Mouse (Mus musculus) heart, postnatal 0 days (tissue): ENCODE data around the gene Aldh1a7. TPM values are rescaled to one million over a fixed set of nuclear protein-coding genes. Genes with fewer than 3 reads are reported as not detected.
A peak's percentile ranks its signal among the peaks of the same experiment; 100 is the strongest.

Source experiments
- ATAC-seq: fragments of 200-750 bp; cut with Nextera tagmentation; 2 replicates; pipeline ENCODE4 v1.8.0; 2017; ENCODE audit warnings: low read depth, moderate number of reproducible peaks, moderate library complexity; ENCODE audit not compliant: insufficient read depth
- DNase-seq: peaks from one replicate; pipeline ENCODE4 v3.0.0-alpha.2; 2016; ENCODE audit warnings: low spot score
- H3K27ac ChIP-seq: fragments of 300-500 bp; sonication (generic); 2 replicates; pipeline ENCODE4 v1.5.1; 2014; ENCODE audit warnings: low read depth, mild to moderate bottlenecking
- H3K27me3 ChIP-seq: fragments of 300-500 bp; sonication (generic); 2 replicates; pipeline ENCODE4 v1.6.1; 2014; ENCODE audit warnings: low read length, mixed read lengths; ENCODE audit not compliant: control insufficient read depth, insufficient read depth
- H3K36me3 ChIP-seq: fragments of 300-500 bp; sonication (generic); replicated peaks from 2 replicates; pipeline ENCODE4 v1.6.1; 2014; ENCODE audit warnings: low read length, mixed read lengths; ENCODE audit not compliant: control insufficient read depth, insufficient read depth
- H3K4me1 ChIP-seq: fragments of 300-500 bp; sonication (generic); 2 replicates; pipeline ENCODE4 v1.6.1; 2014; ENCODE audit warnings: antibody characterized with exemption; ENCODE audit not compliant: control insufficient read depth, insufficient read depth
- H3K4me2 ChIP-seq: fragments of 300-500 bp; sonication (generic); 2 replicates; pipeline ENCODE4 v1.6.1; 2014; ENCODE audit warnings: low read depth, mild to moderate bottlenecking, low read length, moderate library complexity
- H3K4me3 ChIP-seq: fragments of 300-500 bp; sonication (generic); 2 replicates; pipeline ENCODE4 v1.5.1; 2014; ENCODE audit warnings: low read depth, low read length
- H3K9ac ChIP-seq: fragments of 300-500 bp; sonication (generic); replicated peaks from 2 replicates; pipeline ENCODE4 v1.6.1; 2014; ENCODE audit warnings: low read depth, low read length, mixed read lengths
- H3K9me3 ChIP-seq: fragments of 300-500 bp; sonication (generic); replicated peaks from 2 replicates; pipeline ENCODE4 v1.6.1; 2016; ENCODE audit warnings: low read length; ENCODE audit not compliant: control insufficient read depth
- CTCF ChIP-seq: IDR thresholded peaks from 2 replicates; pipeline ENCODE4 v1.5.1; 2016; ENCODE audit warnings: antibody characterized with exemption, control low read depth, low read depth
- EP300 ChIP-seq: IDR thresholded peaks from 2 replicates; pipeline ENCODE4 v1.6.1; 2016; ENCODE audit warnings: antibody characterized with exemption, low read depth
- WGBS: fragments of 180-500 bp; shearing (Covaris S2); extraction: QIAGEN DNeasy Blood & Tissue Kit; methylation state at CpG from one replicate; pipeline ENCODE4 v1.1.7; 2014; 5-methylcytosine and 5-hydroxymethylcytosine counted together
- polyA plus RNA-seq: library from polyadenylated mRNA; unstranded; fragments of >200 nt; fragmentation: Nextera tagmentation; extraction: Ambion mirVana; gene quantifications from 2 replicates; pipeline ENCODE4 v1.2.1, GENCODE M21; 2015
- total RNA-seq: library from RNA; depleted of rRNA; stranded (reverse); fragments of >200 nt; gene quantifications from 2 replicates; pipeline ENCODE4 v1.2.3, GENCODE M21; 2014; ENCODE audit warnings: low replicate concordance

Aldh1a7 gene
- total and polyA plus RNA-seq, 2 experiments from 2014 or later, result 0.25 to 6.0 TPM

- Histone ChIP-seq H3K9ac (no peak overlapping the region), H3K27ac (no peak overlapping the region), H3K4me3 (no peak overlapping the region), H3K36me3 (no peaks in the 10 kb centered on the region), H3K4me1 (no peaks in the 10 kb centered on the region), H3K9me3 (no peaks in the 10 kb centered on the region), H3K27me3 (no peaks in the 10 kb centered on the region), H3K4me2 (no peak overlapping the region)
- 64% methylated on average over 1 of the region's 1 CpGs for WGBS
- TF ChIP-seq EP300 (no peak), CTCF (no peak)
- DNase-seq (no peak), ATAC-seq (no peak)
These were observed 17.3 kb upstream of the Aldh1a7 start for GRCm38 (mm10) chr19:20744630-20745029.

GRCm38 (mm10) chr19:20728278-20728677, 916 bp upstream of the Aldh1a7 start:
- Histone ChIP-seq H3K36me3 (no peaks in the 10 kb centered on the region), H3K4me3 (no peak overlapping the region), H3K4me2 (no peak overlapping the region), H3K27me3 (no peaks in the 10 kb centered on the region), H3K4me1 (no peaks in the 10 kb centered on the region), H3K27ac (no peak overlapping the region), H3K9ac (no peak overlapping the region), H3K9me3 (no peaks in the 10 kb centered on the region)
- no peak for ATAC-seq
- no peak for DNase-seq
- TF ChIP-seq EP300, result no peak
- TF ChIP-seq CTCF, result peak; percentile 28; the same call in 1 of the 2 replicates
- 56% methylated on average over 1 of the region's 1 CpGs for WGBS

GRCm38 (mm10) chr19:20722913-20723312, 4.4 kb downstream of the Aldh1a7 start:
- WGBS, result 76% methylated on average over 2 of the region's 2 CpGs
- no peak overlapping the region for H3K27ac ChIP-seq
- H3K36me3 ChIP-seq, result no peaks in the 10 kb centered on the region
- TF ChIP-seq EP300, result no peak
- TF ChIP-seq CTCF, result no peak
- no peak overlapping the region for H3K4me2 ChIP-seq
- DNase-seq, result no peak
- H3K27me3 ChIP-seq, result no peaks in the 10 kb centered on the region
- H3K4me1 ChIP-seq, result no peaks in the 10 kb centered on the region
- H3K9me3 ChIP-seq, result no peaks in the 10 kb centered on the region
- H3K9ac ChIP-seq, result no peak overlapping the region
- no peak overlapping the region for H3K4me3 ChIP-seq
- ATAC-seq, result no peak

GRCm38 (mm10) chr19:20720298-20720697, 7.1 kb downstream of the Aldh1a7 start:
- no peaks in the 10 kb centered on the region for H3K4me1 ChIP-seq
- 80% methylated on average over 2 of the region's 2 CpGs for WGBS

GRCm38 (mm10) chr19:20715617-20716016, 11.7 kb downstream of the Aldh1a7 start:
- 78% methylated on average over 3 of the region's 3 CpGs for WGBS
- no peak overlapping the region for H3K4me3 ChIP-seq
- H3K27ac ChIP-seq, result no peak overlapping the region
- no peak overlapping the region for H3K9ac ChIP-seq
- H3K9me3 ChIP-seq, result no peaks in the 10 kb centered on the region
- no peaks in the 10 kb centered on the region for H3K4me1 ChIP-seq
- TF ChIP-seq EP300 (no peak), CTCF (no peak)
- ATAC-seq (no peak), DNase-seq (no peak)
- H3K4me2 ChIP-seq, result no peak overlapping the region
- H3K27me3 ChIP-seq, result no peaks in the 10 kb centered on the region
- H3K36me3 ChIP-seq, result no peaks in the 10 kb centered on the region

More at GRCm38 (mm10) chr19:20720298-20720697, 7.1 kb downstream of the Aldh1a7 start:
- no peak for ATAC-seq
- H3K36me3 ChIP-seq, result no peaks in the 10 kb centered on the region
- no peaks in the 10 kb centered on the region for H3K9me3 ChIP-seq
- TF ChIP-seq EP300 (no peak), CTCF (no peak)
- no peaks in the 10 kb centered on the region for H3K27me3 ChIP-seq
- no peak for DNase-seq
- no peak overlapping the region for H3K4me2 ChIP-seq
- H3K4me3 ChIP-seq, result no peak overlapping the region
- no peak overlapping the region for H3K9ac ChIP-seq
- H3K27ac ChIP-seq, result no peak overlapping the region

- Histone ChIP-seq H3K9me3 (no peaks in the 10 kb centered on the region), H3K9ac (no peak overlapping the region), H3K27me3 (no peaks in the 10 kb centered on the region), H3K36me3 (no peaks in the 10 kb centered on the region), H3K4me2 (no peak overlapping the region), H3K4me3 (no peak overlapping the region), H3K4me1 (no peaks in the 10 kb centered on the region), H3K27ac (no peak overlapping the region)
- ATAC-seq (no peak), DNase-seq (no peak)
- 68% methylated on average over 1 of the region's 1 CpGs for WGBS
- TF ChIP-seq CTCF (no peak), EP300 (no peak)
These were observed 12.3 kb downstream of the Aldh1a7 start for GRCm38 (mm10) chr19:20715093-20715492.
